Mouse (Mus musculus): ENCODE measurements at regions not wholly inside any gene's neighbourhood (a gene's known extent, or its start where the extent isn't known, plus 50 kb on each side); places are given as distances from the start of the nearest gene placed in this dataset.
A peak's percentile ranks its signal among the peaks of the same experiment; 100 is the strongest.

DNA sequence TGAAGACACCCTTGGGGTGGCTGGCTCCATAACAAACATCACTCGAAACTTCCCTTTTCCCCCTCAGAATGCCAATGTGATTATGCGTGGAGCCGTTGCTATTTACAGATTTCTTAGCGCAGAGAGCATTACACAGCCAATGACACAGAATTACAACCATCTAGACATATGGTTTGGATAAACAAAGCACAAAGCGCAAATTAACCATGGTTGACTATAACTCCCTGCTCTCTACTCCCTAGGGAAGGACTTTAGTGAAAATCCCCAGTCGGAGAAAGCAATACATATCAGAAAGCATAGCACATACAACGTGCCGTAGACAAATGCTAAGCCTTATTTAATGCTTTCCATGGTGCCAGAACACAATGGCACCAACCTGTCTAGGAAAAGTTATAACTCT lies 131.8 kb downstream of the Tshz3 start:
- no peaks in the 10 kb centered on the region for H3K9me3 ChIP-seq (replicated peaks)
- 61% methylated on average over 8 of the region's 8 CpGs for WGBS
- H3K27ac ChIP-seq (replicated peaks) = no peak overlapping the region
- H3K27me3 ChIP-seq (replicated peaks) = no peaks in the 10 kb centered on the region
- no peak overlapping the region for H3K9ac ChIP-seq (replicated peaks)
- peak; percentile 21; the same call in 1 of the 2 replicates for ATAC-seq (ENCODE audit: low FRiP score)
- H3K4me2 ChIP-seq = no peak overlapping the region
- H3K36me3 ChIP-seq = no peaks in the 10 kb centered on the region
- no peak overlapping the region for H3K4me3 ChIP-seq (replicated peaks)
- no peaks in the 10 kb centered on the region; the same call in 1 of the 2 replicates for H3K4me1 ChIP-seq

DNA sequence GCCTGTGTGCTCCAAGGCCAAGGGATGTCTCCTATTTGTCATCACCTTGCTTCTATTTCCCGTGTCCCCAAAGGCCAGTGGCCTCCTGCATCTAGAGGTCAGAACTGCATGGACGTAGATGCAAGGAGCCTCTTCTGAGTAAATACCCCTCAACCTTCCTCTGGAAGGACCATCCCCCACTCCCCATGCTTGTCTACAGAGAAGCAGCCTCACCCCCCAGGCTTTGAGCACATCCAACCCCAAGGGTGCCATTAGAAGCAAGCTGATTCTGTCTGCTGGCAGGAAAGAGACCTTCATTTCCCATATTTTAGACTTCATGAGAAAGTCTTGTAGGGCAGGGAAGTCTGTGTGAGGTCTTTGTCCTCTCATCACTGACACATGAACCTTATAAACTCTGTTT lies 132.2 kb downstream of the Tshz3 start:
- 89% methylated on average over 2 of the region's 2 CpGs for WGBS

DNA sequence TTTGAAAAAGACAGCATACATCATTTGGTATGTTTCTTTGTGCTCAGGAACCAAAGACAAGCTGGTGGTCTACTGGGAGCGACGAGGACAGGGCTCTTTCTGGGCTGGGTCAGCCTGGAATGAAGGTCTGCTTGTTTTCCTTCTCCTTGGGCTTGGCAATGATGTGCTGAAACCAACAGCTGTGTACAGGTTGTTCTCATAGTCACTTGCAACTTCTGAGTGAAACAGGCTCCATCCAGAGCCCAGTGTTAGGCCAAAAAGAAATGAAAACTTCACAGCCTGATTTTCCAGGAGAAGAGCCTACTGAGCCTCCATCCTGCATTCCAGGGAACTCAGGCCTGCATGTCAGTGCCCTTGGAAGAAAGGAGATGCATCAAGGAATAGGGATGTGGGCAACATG lies 150.4 kb downstream of the Tshz3 start:
- no peaks in the 10 kb centered on the region for H3K4me1 ChIP-seq
- H3K4me3 ChIP-seq (replicated peaks) = no peak overlapping the region
- H3K36me3 ChIP-seq = no peaks in the 10 kb centered on the region
- H3K4me2 ChIP-seq = no peak overlapping the region
- no peaks in the 10 kb centered on the region for H3K9me3 ChIP-seq (replicated peaks)
- H3K27ac ChIP-seq (replicated peaks) = no peak overlapping the region
- H3K27me3 ChIP-seq (replicated peaks) = no peaks in the 10 kb centered on the region
- H3K9ac ChIP-seq (replicated peaks) = no peak overlapping the region
- WGBS = 79% methylated on average over 2 of the region's 2 CpGs
- ATAC-seq (ENCODE audit: low FRiP score) = no peak

More for the DNA sequence above, 132.2 kb downstream of the Tshz3 start:
- H3K36me3 ChIP-seq = no peaks in the 10 kb centered on the region
- H3K9ac ChIP-seq (replicated peaks) = no peak overlapping the region
- no peak overlapping the region for H3K4me3 ChIP-seq (replicated peaks)
- H3K27me3 ChIP-seq (replicated peaks) = no peaks in the 10 kb centered on the region
- no peak overlapping the region for H3K4me2 ChIP-seq
- ATAC-seq (ENCODE audit: low FRiP score) = no peak
- no peaks in the 10 kb centered on the region; the same call in 1 of the 2 replicates for H3K4me1 ChIP-seq
- H3K9me3 ChIP-seq (replicated peaks) = no peaks in the 10 kb centered on the region
- no peak overlapping the region for H3K27ac ChIP-seq (replicated peaks)

DNA sequence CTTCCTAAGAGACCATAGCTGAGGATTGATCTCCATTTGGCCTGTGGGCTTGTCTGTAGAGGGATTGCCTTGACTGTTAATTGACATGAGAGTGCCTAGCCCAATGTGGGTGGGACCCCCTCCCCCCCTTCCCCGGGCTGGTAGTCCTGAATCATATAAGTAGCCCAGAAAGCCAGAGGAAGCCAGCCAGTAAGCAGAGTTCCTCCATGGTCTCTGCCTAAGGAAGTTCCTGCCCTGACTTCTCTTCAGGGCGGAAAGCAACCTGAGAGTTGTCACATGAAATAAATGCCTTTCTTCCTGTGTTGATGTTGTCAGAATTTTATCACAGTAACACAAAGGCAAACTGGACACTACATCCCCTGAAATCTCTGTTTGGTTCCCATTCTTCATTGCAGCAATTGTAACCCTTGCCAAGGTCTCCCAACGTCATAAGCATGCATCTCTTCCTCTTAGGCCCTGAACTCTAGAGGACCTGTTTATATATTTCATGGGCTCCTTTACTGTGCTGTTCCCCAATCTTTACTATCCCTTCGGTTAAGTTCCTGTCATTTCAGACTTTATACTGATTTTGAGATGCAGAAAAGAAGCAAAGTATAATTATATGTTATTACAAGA lies 153.5 kb downstream of the Tshz3 start:
- Histone ChIP-seq H3K4me3 (replicated peaks) (no peak overlapping the region), H3K4me2 (no peak overlapping the region), H3K27me3 (replicated peaks) (no peaks in the 10 kb centered on the region), H3K9me3 (replicated peaks) (no peaks in the 10 kb centered on the region), H3K36me3 (no peaks in the 10 kb centered on the region), H3K9ac (replicated peaks) (no peak overlapping the region), H3K27ac (replicated peaks) (no peak overlapping the region), H3K4me1 (no peaks in the 10 kb centered on the region)
- 87% methylated on average over 4 of the region's 4 CpGs for WGBS
- no peak for ATAC-seq (ENCODE audit: low FRiP score)

DNA sequence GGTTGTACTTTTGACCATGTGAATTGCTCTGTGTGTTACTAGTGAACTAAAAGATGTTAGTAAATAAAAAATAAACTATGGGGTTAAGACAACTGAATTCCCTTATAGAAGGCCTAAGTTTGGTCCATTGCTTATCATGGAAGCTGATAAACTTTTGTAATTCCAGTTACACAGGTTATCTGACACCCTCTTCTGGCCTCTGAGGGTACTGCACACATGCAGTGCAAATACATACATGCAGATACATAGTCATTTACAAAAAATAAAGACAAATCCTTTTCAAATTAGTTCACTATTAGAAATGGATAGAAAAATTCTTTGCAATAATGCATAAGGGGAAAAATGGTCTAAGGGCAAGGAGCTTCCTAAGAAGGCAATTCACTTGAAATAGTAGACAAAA lies 156.4 kb downstream of the Tshz3 start:
- no peak for ATAC-seq (ENCODE audit: low FRiP score)
- Histone ChIP-seq H3K27ac (replicated peaks) (no peak overlapping the region), H3K9ac (replicated peaks) (no peak overlapping the region), H3K4me3 (replicated peaks) (no peak overlapping the region), H3K4me1 (0 out of 2 replicates have a peak, but pooled peaks cover 3% of the 10 kb centered on the region), H3K36me3 (no peaks in the 10 kb centered on the region), H3K4me2 (no peak overlapping the region), H3K27me3 (replicated peaks) (no peaks in the 10 kb centered on the region), H3K9me3 (replicated peaks) (no peaks in the 10 kb centered on the region)

DNA sequence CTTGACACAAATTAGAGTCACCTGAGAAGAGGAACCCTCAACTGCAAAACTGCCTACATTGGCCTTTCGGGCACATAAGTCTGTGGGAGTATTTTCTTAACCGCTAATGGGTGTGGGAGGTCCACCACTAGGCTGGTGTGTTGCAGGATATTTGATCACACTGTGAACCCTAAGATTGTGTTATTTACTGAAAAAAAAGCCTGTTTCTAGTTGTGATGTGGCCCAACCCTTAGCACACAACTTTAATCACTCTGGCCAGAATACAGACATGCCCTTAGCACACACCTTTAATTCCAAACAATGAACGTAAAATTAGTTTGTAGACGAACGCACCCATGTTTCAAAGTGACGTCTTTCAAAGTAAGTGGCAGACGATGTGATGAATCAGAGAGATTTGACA lies 161.5 kb downstream of the Tshz3 start:
- ATAC-seq (ENCODE audit: low FRiP score) = no peak
- no peak overlapping the region for H3K4me2 ChIP-seq
- no peaks in the 10 kb centered on the region for H3K9me3 ChIP-seq (replicated peaks)
- no peak overlapping the region for H3K27ac ChIP-seq (replicated peaks)
- H3K27me3 ChIP-seq (replicated peaks) = no peaks in the 10 kb centered on the region
- no peak overlapping the region for H3K4me3 ChIP-seq (replicated peaks)
- no peak overlapping the region for H3K9ac ChIP-seq (replicated peaks)
- no peaks in the 10 kb centered on the region for H3K36me3 ChIP-seq
- WGBS = 91% methylated on average over 7 of the region's 7 CpGs
- 0 out of 2 replicates have a peak, but pooled peaks cover 3% of the 10 kb centered on the region for H3K4me1 ChIP-seq

DNA sequence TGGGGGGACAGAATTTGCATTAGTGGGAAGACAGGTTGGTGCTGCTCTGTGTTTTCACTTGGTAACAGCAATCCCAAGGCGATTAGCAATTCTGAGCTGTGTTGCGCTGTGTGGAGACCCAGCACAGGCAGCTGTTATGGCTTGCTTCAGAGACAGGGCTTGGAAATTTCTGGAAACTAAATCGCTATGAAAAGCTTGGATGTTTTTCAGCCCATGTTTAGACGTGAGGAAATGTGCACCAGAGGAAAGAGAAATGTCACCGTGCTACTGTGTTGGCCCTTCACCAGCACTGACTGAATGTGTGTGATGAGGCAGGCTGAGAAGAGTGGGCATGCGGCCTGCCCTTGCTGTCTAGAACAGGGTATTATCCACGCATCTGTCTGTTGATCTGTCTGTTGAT lies 164.6 kb downstream of the Tshz3 start:
- Histone ChIP-seq H3K27me3 (replicated peaks) (no peaks in the 10 kb centered on the region), H3K36me3 (no peaks in the 10 kb centered on the region), H3K4me2 (no peak overlapping the region), H3K9me3 (replicated peaks) (no peaks in the 10 kb centered on the region), H3K27ac (replicated peaks) (no peak overlapping the region), H3K9ac (replicated peaks) (no peak overlapping the region), H3K4me1 (0 out of 2 replicates have a peak, but pooled peaks cover 5% of the 10 kb centered on the region), H3K4me3 (replicated peaks) (no peak overlapping the region)
- no peak for ATAC-seq (ENCODE audit: low FRiP score)
- WGBS = 92% methylated on average over 7 of the region's 7 CpGs

DNA sequence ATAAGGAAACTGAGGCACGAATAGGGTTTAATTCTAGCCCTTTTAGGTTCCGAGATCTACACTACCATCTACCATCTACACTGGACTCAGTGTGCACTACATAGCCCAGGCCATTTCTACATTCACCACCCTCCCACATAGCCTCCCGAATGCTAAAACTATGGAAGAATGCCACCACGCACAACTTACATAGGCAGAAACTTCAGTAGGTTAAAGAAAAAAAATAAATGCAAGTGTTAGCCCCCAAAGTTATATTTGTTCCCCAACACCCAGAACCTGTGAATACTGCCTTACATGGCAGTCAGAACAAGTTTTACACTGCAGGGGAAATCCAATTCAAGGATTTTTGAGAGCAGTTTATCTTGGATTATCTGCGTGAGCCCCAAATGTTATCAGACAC lies 165.8 kb downstream of the Tshz3 start:
- H3K4me2 ChIP-seq = no peak overlapping the region
- H3K27me3 ChIP-seq (replicated peaks) = no peaks in the 10 kb centered on the region
- H3K4me1 ChIP-seq = 0 out of 2 replicates have a peak, but pooled peaks cover 5% of the 10 kb centered on the region
- H3K9ac ChIP-seq (replicated peaks) = no peak overlapping the region
- H3K4me3 ChIP-seq (replicated peaks) = no peak overlapping the region
- H3K9me3 ChIP-seq (replicated peaks) = no peaks in the 10 kb centered on the region
- ATAC-seq (ENCODE audit: low FRiP score) = no peak
- WGBS = 92% methylated on average over 5 of the region's 5 CpGs
- no peak overlapping the region for H3K27ac ChIP-seq (replicated peaks)
- no peaks in the 10 kb centered on the region for H3K36me3 ChIP-seq

DNA sequence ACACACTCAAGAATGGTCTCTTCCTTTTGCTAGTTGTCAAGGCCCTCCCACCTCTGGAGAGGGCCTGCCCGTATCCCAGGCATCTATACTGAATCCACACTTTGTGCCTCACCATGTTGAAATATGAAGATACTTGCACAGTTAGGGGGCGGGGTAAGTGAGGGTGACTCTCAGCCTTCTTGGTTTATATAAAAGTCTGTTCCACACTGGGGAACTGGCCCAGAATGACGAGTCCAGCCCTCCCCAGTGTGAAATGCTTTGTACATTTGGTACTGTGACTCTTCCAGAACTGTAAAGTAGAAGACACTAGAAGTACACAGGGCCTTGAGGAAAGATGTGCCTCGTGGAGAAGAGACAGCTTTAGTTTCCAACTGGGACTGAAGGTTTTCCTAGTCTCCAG lies 166.8 kb downstream of the Tshz3 start:
- Histone ChIP-seq H3K27ac (replicated peaks) (no peak overlapping the region), H3K4me2 (no peak overlapping the region), H3K4me3 (replicated peaks) (no peak overlapping the region), H3K27me3 (replicated peaks) (no peaks in the 10 kb centered on the region), H3K4me1 (0 out of 2 replicates have a peak, but pooled peaks cover 5% of the 10 kb centered on the region), H3K9ac (replicated peaks) (no peak overlapping the region), H3K9me3 (replicated peaks) (no peaks in the 10 kb centered on the region), H3K36me3 (no peaks in the 10 kb centered on the region)
- 79% methylated on average over 4 of the region's 4 CpGs for WGBS
- no peak for ATAC-seq (ENCODE audit: low FRiP score)

DNA sequence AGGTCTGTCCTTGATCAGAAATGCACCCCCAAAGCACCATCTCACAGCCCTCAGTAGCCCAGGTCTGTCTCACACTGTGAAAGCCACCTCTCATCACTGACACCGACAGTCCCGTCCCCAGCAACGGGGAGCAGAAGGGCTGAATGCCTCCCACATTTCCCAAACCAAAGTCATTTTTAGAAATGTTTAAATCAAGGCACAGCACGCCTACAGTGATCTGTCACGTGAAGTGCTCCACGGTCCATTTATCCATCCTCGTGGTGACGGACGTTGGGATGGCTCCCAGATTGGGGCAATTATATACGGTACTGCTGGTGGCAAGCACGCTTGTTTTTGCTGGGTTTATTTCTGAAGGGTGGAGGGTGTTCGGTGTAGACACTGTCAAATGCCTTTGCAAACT lies 168.7 kb downstream of the Tshz3 start:
- Histone ChIP-seq H3K4me1 (0 out of 2 replicates have a peak, but pooled peaks cover 5% of the 10 kb centered on the region), H3K9me3 (replicated peaks) (no peaks in the 10 kb centered on the region), H3K9ac (replicated peaks) (no peak overlapping the region), H3K36me3 (no peaks in the 10 kb centered on the region), H3K4me2 (no peak overlapping the region), H3K27me3 (replicated peaks) (no peaks in the 10 kb centered on the region), H3K27ac (replicated peaks) (no peak overlapping the region), H3K4me3 (replicated peaks) (no peak overlapping the region)
- ATAC-seq (ENCODE audit: low FRiP score) = no peak
- WGBS = 58% methylated on average over 12 of the region's 12 CpGs

DNA sequence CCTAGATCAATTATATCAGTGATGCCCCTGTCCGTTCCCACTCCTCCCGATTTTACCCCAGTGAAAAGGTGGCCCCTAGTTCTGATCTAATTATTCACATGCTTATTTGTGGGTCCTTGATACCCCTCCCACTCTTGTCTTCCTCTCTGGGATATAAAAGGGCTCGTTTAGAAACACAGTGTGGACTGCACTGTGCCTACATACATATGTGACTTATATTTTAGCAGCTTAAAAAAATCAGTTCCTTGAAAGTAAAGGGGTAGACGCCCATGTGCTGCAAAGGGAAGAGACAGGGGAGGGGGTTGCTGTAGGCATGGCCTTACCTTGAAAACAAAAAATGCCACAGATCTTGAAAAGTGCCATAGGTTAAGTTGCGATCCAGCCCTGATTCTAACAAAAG lies 176.1 kb downstream of the Tshz3 start:
- H3K4me2 ChIP-seq = no peak overlapping the region
- no peaks in the 10 kb centered on the region for H3K36me3 ChIP-seq
- no peak overlapping the region for H3K9ac ChIP-seq (replicated peaks)
- H3K9me3 ChIP-seq (replicated peaks) = no peaks in the 10 kb centered on the region
- H3K27me3 ChIP-seq (replicated peaks) = no peaks in the 10 kb centered on the region
- H3K27ac ChIP-seq (replicated peaks) = no peak overlapping the region
- H3K4me3 ChIP-seq (replicated peaks) = no peak overlapping the region
- 63% methylated on average over 5 of the region's 5 CpGs for WGBS
- peaks cover 27% of the 10 kb centered on the region for H3K4me1 ChIP-seq
- ATAC-seq (ENCODE audit: low FRiP score) = no peak

DNA sequence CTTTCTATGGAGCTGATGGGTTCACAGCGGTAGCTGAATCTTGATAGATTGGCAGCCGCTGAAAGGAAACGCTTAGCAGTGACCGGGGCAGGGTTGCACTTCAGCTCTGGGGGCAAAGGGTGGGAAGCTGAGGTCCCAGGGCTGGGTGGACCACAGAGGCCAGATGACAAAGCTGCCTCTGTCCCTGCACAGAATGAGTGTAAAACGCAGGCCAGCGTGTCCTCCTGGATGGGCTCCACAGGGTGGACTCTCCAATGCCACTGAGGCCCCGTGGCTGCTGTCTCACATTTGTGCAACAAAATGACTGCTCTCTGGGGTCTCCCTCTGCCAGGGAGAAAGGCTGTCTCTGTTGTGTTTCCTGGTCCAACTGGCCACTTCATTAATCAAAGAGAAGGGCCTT lies 179.8 kb downstream of the Tshz3 start:
- peaks cover 27% of the 10 kb centered on the region for H3K4me1 ChIP-seq
- H3K36me3 ChIP-seq = no peaks in the 10 kb centered on the region
- ATAC-seq (ENCODE audit: low FRiP score) = no peak
- WGBS = 3% methylated on average over 7 of the region's 7 CpGs
- H3K4me3 ChIP-seq (replicated peaks) = no peak overlapping the region
- no peak overlapping the region for H3K4me2 ChIP-seq
- no peaks in the 10 kb centered on the region for H3K27me3 ChIP-seq (replicated peaks)
- no peak overlapping the region for H3K27ac ChIP-seq (replicated peaks)
- no peak overlapping the region for H3K9ac ChIP-seq (replicated peaks)
- H3K9me3 ChIP-seq (replicated peaks) = no peaks in the 10 kb centered on the region

All from neural tube, embryonic 15.5 days (tissue).